Mouse (Mus musculus): ENCODE results near the gene Tuba1a. TPM values are rescaled to one million over a fixed set of nuclear protein-coding genes. Genes with fewer than 3 reads are reported as not detected.

The Tuba1a gene
- polyA plus RNA-seq, 2 experiments: 44.7 to 69.0 TPM

DNA sequence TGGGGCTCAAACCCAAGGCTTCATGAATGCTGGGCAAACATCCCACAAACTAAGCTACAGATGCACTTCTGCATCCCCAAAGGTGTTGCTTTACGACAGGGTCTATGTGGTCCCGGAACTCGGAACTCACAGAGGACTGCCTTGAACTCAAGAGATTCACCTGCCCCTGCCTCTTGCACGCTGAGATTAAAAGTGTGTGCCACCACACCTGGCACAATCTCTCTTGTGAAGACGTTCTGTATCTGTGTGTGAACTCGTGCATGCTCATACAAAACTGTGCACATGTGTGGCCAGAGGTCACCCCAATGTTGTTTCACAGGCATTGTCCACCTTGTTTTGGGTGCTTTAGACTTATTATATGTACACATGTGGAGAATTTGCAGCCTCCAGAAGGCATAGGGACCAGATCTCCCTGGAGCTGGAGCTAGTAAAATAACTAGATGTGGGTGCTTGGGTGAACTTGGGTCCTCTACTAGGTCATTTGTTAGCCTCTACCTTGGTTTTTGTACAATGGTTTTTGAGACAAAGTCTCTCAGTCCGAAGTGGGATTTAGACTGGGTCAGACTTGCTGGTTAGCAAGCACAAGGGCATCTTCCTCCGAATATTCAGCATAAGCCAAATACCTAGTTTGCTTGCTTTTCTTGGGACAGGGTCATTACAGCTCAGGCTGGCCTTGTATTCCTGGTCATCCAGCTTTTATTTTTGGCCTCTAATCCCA lies 23.3 kb downstream of the Tuba1a start:
- H3K4me3 ChIP-seq (ENCODE audit: insufficient read depth in 1 of 2, low read depth in 2 of 2, low read length in 2 of 2): no peak overlapping the region
- H3K27me3 ChIP-seq (ENCODE audit: control insufficient read depth, insufficient read depth, low read length): no peaks in the 10 kb centered on the region
- WGBS (ENCODE audit: insufficient replicate concordance): 35% methylated on average over 8 of the region's 8 CpGs
- H3K36me3 ChIP-seq (replicated peaks; ENCODE audit: control insufficient read depth, insufficient read depth, low read depth): peaks cover 19% of the 10 kb centered on the region
- ATAC-seq (ENCODE audit: insufficient read depth): no peak
- H3K4me2 ChIP-seq (ENCODE audit: low read depth): no peak overlapping the region
- H3K27ac ChIP-seq: no peak overlapping the region; the same call in 1 of the 2 replicates
- H3K9ac ChIP-seq (replicated peaks): no peak overlapping the region
- TF ChIP-seq EP300 (IDR thresholded peaks at IDR 0.05; ENCODE audit: low read depth) (no peak), CTCF (IDR thresholded peaks at IDR 0.05; ENCODE audit: low read depth) (no peak)
- H3K4me1 ChIP-seq (replicated peaks; ENCODE audit: control insufficient read depth in 2 of 2, insufficient read depth in 2 of 2, low read length in 1 of 2): peaks cover 3 to 4% of the 10 kb centered on the region in 2 experiments; a peak in 3 of 4 replicates
- DNase-seq (ENCODE audit: low read depth in 3 of 3, low spot score in 3 of 3): no peak
- no peaks in the 10 kb centered on the region for H3K9me3 ChIP-seq (ENCODE audit: control insufficient read depth, low read length)

DNA sequence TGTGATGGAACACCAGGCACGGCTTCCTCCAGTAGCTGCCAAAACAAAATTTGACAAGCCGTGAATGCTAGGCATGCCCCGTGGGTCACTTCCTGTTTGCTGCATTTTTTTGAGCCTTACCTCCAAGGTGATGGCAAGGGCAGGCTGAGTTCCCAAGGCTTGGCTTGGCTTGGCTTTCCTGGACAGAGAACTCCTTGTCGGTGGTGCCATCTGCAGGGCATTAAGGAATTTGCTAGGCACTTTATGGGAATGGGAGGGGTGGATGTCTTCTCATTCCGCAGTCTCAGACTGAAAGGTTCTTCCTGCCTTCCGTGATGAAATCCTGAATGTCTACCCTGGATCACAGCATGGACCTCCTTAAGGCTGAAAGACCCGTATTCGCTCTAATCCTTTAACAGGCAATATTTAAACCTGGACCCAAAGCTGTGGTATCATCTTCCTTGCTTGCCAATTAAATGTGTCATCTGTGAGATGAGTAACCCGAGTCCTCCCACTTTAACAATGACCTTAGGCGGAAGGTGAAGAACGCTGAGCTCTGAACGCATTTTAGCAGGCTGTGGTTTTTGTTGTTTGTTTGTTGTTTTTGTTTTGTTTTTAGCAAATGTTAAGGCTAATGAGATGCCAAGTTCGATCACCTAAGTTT lies 24.8 kb downstream of the Tuba1a start:
- Histone ChIP-seq H3K36me3 (replicated peaks; ENCODE audit: control insufficient read depth, insufficient read depth, low read depth) (peaks cover 19% of the 10 kb centered on the region), H3K4me1 (replicated peaks; ENCODE audit: control insufficient read depth in 2 of 2, insufficient read depth in 2 of 2, low read length in 1 of 2) (peaks cover 0 to 4% of the 10 kb centered on the region in 2 experiments; a peak in 1 of 4 replicates), H3K27ac (no peak overlapping the region), H3K4me3 (ENCODE audit: insufficient read depth in 1 of 2, low read depth in 2 of 2, low read length in 2 of 2) (no peak overlapping the region), H3K4me2 (ENCODE audit: low read depth) (no peak overlapping the region), H3K9ac (replicated peaks) (no peak overlapping the region), H3K27me3 (ENCODE audit: control insufficient read depth, insufficient read depth, low read length) (no peaks in the 10 kb centered on the region), H3K9me3 (ENCODE audit: control insufficient read depth, low read length) (no peaks in the 10 kb centered on the region)
- ATAC-seq (ENCODE audit: insufficient read depth) (no peak), DNase-seq (ENCODE audit: low read depth in 3 of 3, low spot score in 3 of 3) (no peak)
- TF ChIP-seq EP300 (IDR thresholded peaks at IDR 0.05; ENCODE audit: low read depth): no peak
- peak; percentile 75 for TF ChIP-seq CTCF (IDR thresholded peaks at IDR 0.05; ENCODE audit: low read depth)
- WGBS (ENCODE audit: insufficient replicate concordance): 15% methylated on average over 13 of the region's 13 CpGs

GRCm38 (mm10) chr15:98927566-98927965 lies 25.9 kb downstream of the Tuba1a start:
- peaks cover 13% of the 10 kb centered on the region for H3K36me3 ChIP-seq (replicated peaks; ENCODE audit: control insufficient read depth, insufficient read depth, low read depth)
- H3K4me1 ChIP-seq (replicated peaks; ENCODE audit: control insufficient read depth in 2 of 2, insufficient read depth in 2 of 2, low read length in 1 of 2): peaks cover 0 to 7% of the 10 kb centered on the region in 2 experiments; a peak in 2 of 4 replicates
- TF ChIP-seq CTCF (IDR thresholded peaks at IDR 0.05; ENCODE audit: low read depth) (no peak), EP300 (IDR thresholded peaks at IDR 0.05; ENCODE audit: low read depth) (no peak)
- DNase-seq (ENCODE audit: low read depth in 3 of 3, low spot score in 3 of 3): no peak
- no peak overlapping the region for H3K9ac ChIP-seq (replicated peaks)
- H3K27ac ChIP-seq: no peak overlapping the region
- no peaks in the 10 kb centered on the region for H3K27me3 ChIP-seq (ENCODE audit: control insufficient read depth, insufficient read depth, low read length)
- H3K4me3 ChIP-seq (ENCODE audit: insufficient read depth in 1 of 2, low read depth in 2 of 2, low read length in 2 of 2): no peak overlapping the region
- ATAC-seq (ENCODE audit: insufficient read depth): no peak
- H3K4me2 ChIP-seq (ENCODE audit: low read depth): no peak overlapping the region
- H3K9me3 ChIP-seq (ENCODE audit: control insufficient read depth, low read length): no peaks in the 10 kb centered on the region
- WGBS (ENCODE audit: insufficient replicate concordance): 71% methylated on average over 5 of the region's 5 CpGs

DNA sequence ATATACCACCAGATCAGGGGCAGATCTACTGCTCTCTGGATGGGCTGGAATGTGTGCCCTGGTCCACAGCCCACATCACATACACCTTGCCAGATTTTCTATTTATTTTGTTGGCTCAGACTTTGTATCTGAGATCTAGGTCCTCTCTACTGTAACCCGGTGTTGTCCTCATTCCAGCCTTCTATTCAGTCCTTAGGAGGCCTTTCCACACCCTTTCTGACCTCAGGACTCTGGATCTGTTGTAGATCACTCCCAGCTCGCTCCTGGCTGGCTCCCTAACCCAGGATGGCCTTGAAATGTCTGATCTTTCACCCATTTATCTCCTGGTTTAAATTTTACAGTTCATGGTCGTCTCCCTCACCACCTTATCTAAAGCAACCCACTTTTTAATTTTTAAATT lies 28.8 kb downstream of the Tuba1a start:
- H3K27ac ChIP-seq: no peak overlapping the region
- H3K4me1 ChIP-seq (replicated peaks; ENCODE audit: control insufficient read depth in 2 of 2, insufficient read depth in 2 of 2, low read length in 1 of 2): peaks cover 0 to 7% of the 10 kb centered on the region in 2 experiments; a peak in 1 of 4 replicates
- TF ChIP-seq EP300 (IDR thresholded peaks at IDR 0.05; ENCODE audit: low read depth) (no peak), CTCF (IDR thresholded peaks at IDR 0.05; ENCODE audit: low read depth) (no peak)
- no peak overlapping the region for H3K4me2 ChIP-seq (ENCODE audit: low read depth)
- H3K27me3 ChIP-seq (ENCODE audit: control insufficient read depth, insufficient read depth, low read length): no peaks in the 10 kb centered on the region
- ATAC-seq (ENCODE audit: insufficient read depth): no peak
- H3K9me3 ChIP-seq (ENCODE audit: control insufficient read depth, low read length): no peaks in the 10 kb centered on the region
- no peak for DNase-seq (ENCODE audit: low read depth in 3 of 3, low spot score in 3 of 3)
- H3K9ac ChIP-seq (replicated peaks): no peak overlapping the region
- no peak overlapping the region for H3K4me3 ChIP-seq (ENCODE audit: insufficient read depth in 1 of 2, low read depth in 2 of 2, low read length in 2 of 2)
- no peaks in the 10 kb centered on the region for H3K36me3 ChIP-seq (replicated peaks; ENCODE audit: control insufficient read depth, insufficient read depth, low read depth)
- WGBS (ENCODE audit: insufficient replicate concordance): 42% methylated on average over 3 of the region's 3 CpGs

GRCm38 (mm10) chr15:98923031-98923537 lies 30.4 kb downstream of the Tuba1a start:
- H3K27ac ChIP-seq: no peak overlapping the region
- H3K4me2 ChIP-seq (ENCODE audit: low read depth): no peak overlapping the region

More at GRCm38 (mm10) chr15:98923031-98923537, 30.4 kb downstream of the Tuba1a start:
- Histone ChIP-seq H3K4me3 (ENCODE audit: insufficient read depth in 1 of 2, low read depth in 2 of 2, low read length in 2 of 2) (no peak overlapping the region), H3K9ac (replicated peaks) (no peak overlapping the region), H3K4me1 (replicated peaks; ENCODE audit: control insufficient read depth in 2 of 2, insufficient read depth in 2 of 2, low read length in 1 of 2) (peaks cover 4 to 7% of the 10 kb centered on the region in 2 experiments; a peak in 3 of 4 replicates), H3K36me3 (replicated peaks; ENCODE audit: control insufficient read depth, insufficient read depth, low read depth) (no peaks in the 10 kb centered on the region), H3K9me3 (ENCODE audit: control insufficient read depth, low read length) (no peaks in the 10 kb centered on the region), H3K27me3 (ENCODE audit: control insufficient read depth, insufficient read depth, low read length) (no peaks in the 10 kb centered on the region)
- 59% methylated on average over 2 of the region's 2 CpGs for WGBS (ENCODE audit: insufficient replicate concordance)
- TF ChIP-seq CTCF (IDR thresholded peaks at IDR 0.05; ENCODE audit: low read depth): no peak
- TF ChIP-seq EP300 (IDR thresholded peaks at IDR 0.05; ENCODE audit: low read depth): no peak
- DNase-seq (ENCODE audit: low read depth in 3 of 3, low spot score in 3 of 3): no peak
- ATAC-seq (ENCODE audit: insufficient read depth): no peak
